Mouse (Mus musculus): ENCODE data around the gene Zfp414. TPM values are rescaled to one million over a fixed set of nuclear protein-coding genes. Genes with fewer than 3 reads are reported as not detected.

Zfp414 gene
- polyA plus RNA-seq, 1 experiment from 2014 or later = 74.0 TPM

DNA sequence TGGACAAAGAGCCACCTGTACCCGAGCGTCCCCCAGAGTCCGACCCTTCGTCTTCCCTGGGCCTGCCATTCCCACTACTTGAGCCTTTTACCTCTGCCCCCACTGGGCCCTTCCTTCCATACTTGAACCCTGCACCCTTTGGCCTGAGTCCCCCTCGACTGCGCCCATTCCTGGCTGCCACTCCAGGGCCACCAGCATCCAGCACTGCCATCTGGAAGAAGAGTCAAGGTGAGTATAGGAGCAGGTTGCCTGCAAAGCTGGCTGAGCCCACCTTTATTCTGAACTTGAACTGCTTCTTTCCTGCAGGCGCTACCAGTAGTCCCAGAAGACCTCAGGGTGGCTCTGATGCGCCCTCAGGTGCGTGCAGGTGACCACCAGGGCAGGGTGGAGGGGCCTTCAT lies 2.3 kb downstream of the Zfp414 start:
- no peak overlapping the region for H3K9ac ChIP-seq
- no peak for TF ChIP-seq CTCF (IDR thresholded peaks at IDR 0.05; ENCODE audit: low read depth)
- no peak overlapping the region for H3K4me3 ChIP-seq (ENCODE audit: low read depth, low read length)
- H3K27me3 ChIP-seq (ENCODE audit: insufficient read depth, low read length) = no peaks in the 10 kb centered on the region
- H3K4me2 ChIP-seq = no peak overlapping the region
- no peak for ATAC-seq (ENCODE audit: insufficient read depth)
- 86% methylated on average over 9 of the region's 9 CpGs for WGBS
- no peaks in the 10 kb centered on the region for H3K9me3 ChIP-seq (ENCODE audit: low read depth, low read length)
- no peak overlapping the region for H3K27ac ChIP-seq (ENCODE audit: low read depth)
- peaks cover 19% of the 10 kb centered on the region for H3K36me3 ChIP-seq (ENCODE audit: insufficient read depth)
- H3K4me1 ChIP-seq (ENCODE audit: insufficient read depth) = peaks cover 12% of the 10 kb centered on the region
- DNase-seq = no peak

DNA sequence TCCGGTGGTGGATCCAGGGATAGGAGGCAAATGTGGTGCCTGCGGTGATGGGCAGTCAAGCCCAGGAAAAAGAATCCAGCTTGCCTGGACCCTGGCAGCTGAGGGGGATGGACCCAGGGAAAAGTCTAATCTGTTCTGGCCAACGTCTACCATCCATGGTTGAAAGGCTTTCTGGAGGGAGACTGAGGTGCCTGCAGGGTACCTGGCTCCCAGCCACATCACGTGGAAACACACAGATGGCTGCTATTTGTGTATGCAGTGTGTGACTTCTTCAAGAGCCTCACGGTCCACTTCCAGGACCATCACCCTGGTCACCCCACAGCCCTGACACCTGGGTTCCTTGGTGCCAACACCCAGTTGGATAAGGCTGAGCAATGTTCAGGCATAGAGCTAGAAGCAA lies 2.9 kb downstream of the Zfp414 start:
- no peaks in the 10 kb centered on the region for H3K9me3 ChIP-seq (ENCODE audit: low read depth, low read length)
- H3K4me2 ChIP-seq = no peak overlapping the region
- TF ChIP-seq CTCF (IDR thresholded peaks at IDR 0.05; ENCODE audit: low read depth) = no peak
- H3K27ac ChIP-seq (ENCODE audit: low read depth) = no peak overlapping the region
- DNase-seq (no peak), ATAC-seq (ENCODE audit: insufficient read depth) (no peak)
- no peaks in the 10 kb centered on the region for H3K27me3 ChIP-seq (ENCODE audit: insufficient read depth, low read length)
- H3K4me1 ChIP-seq (ENCODE audit: insufficient read depth) = peaks cover 12% of the 10 kb centered on the region
- peaks cover 19% of the 10 kb centered on the region for H3K36me3 ChIP-seq (ENCODE audit: insufficient read depth)
- WGBS = 84% methylated on average over 5 of the region's 5 CpGs
- H3K9ac ChIP-seq = no peak overlapping the region
- no peak overlapping the region for H3K4me3 ChIP-seq (ENCODE audit: low read depth, low read length)

- no peaks in the 10 kb centered on the region for H3K27me3 ChIP-seq (ENCODE audit: insufficient read depth, low read length)
- no peak overlapping the region for H3K27ac ChIP-seq (ENCODE audit: low read depth)
- no peak overlapping the region for H3K4me2 ChIP-seq
- 78% methylated on average over 2 of the region's 2 CpGs for whole genome bisulfite sequencing
- no peak overlapping the region for H3K4me3 ChIP-seq (ENCODE audit: low read depth, low read length)
- peaks cover 9% of the 10 kb centered on the region for H3K36me3 ChIP-seq (ENCODE audit: insufficient read depth)
- H3K9ac ChIP-seq = no peak overlapping the region
- DNase-seq (peak; percentile 44), ATAC-seq (ENCODE audit: insufficient read depth) (peak; percentile 53; the same call in 1 of the 2 replicates)
- no peak for TF ChIP-seq CTCF (IDR thresholded peaks at IDR 0.05; ENCODE audit: low read depth)
- no peaks in the 10 kb centered on the region for H3K4me1 ChIP-seq (ENCODE audit: insufficient read depth)
- no peaks in the 10 kb centered on the region for H3K9me3 ChIP-seq (ENCODE audit: low read depth, low read length)
These were observed 8.1 kb downstream of the Zfp414 start for GRCm38 (mm10) chr17:33637038-33637437.

- Histone ChIP-seq H3K27ac (ENCODE audit: low read depth) (no peak within 1 kb of the TSS), H3K36me3 (ENCODE audit: insufficient read depth) (peaks cover 10% of the 10 kb centered on the region; the same call in 1 of the 2 replicates), H3K4me2 (no peak within 1 kb of the TSS), H3K4me1 (ENCODE audit: insufficient read depth) (no peaks in the 10 kb centered on the region), H3K9me3 (ENCODE audit: low read depth, low read length) (no peaks in the 10 kb centered on the region), H3K9ac (no peak within 1 kb of the TSS), H3K4me3 (ENCODE audit: low read depth, low read length) (no peak within 1 kb of the TSS), H3K27me3 (ENCODE audit: insufficient read depth, low read length) (no peaks in the 10 kb centered on the region)
- ATAC-seq (ENCODE audit: insufficient read depth) (no peak), DNase-seq (no peak)
- WGBS = 75% methylated on average over 4 of the region's 4 CpGs
- no peak for TF ChIP-seq CTCF (IDR thresholded peaks at IDR 0.05; ENCODE audit: low read depth)
These were observed 8.8 kb downstream of the Zfp414 start, which contains the start of gene Pram1 for GRCm38 (mm10) chr17:33637516-33638276. Pram1 (plus strand) TSS chr17:33638056.

DNA sequence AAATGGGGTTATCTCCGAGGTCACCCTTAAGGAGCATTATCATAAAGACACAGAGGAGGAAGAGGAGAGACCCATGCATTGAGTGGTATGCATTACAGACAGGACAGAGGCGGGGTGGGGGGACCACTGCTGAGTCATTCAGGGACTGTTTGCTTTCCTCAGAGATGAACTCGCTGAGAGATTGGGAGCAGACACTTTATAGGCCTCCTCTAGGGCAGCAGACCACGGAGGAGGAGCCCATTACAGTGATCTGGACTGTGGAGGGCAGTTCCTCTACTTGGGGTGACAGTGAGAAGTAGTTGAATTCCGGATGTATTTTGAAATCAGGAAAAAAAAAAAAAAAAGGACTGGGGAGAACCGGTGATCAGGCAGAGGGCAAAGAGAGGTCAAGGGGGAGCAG lies 10.9 kb downstream of the Zfp414 start:
- H3K4me2 ChIP-seq = no peak overlapping the region
- TF ChIP-seq CTCF (IDR thresholded peaks at IDR 0.05; ENCODE audit: low read depth) = no peak
- H3K9me3 ChIP-seq (ENCODE audit: low read depth, low read length) = no peaks in the 10 kb centered on the region
- peaks cover 23% of the 10 kb centered on the region for H3K36me3 ChIP-seq (ENCODE audit: insufficient read depth)
- WGBS = 49% methylated on average over 6 of the region's 6 CpGs
- H3K9ac ChIP-seq = no peak overlapping the region
- no peak overlapping the region for H3K27ac ChIP-seq (ENCODE audit: low read depth)
- H3K4me1 ChIP-seq (ENCODE audit: insufficient read depth) = no peaks in the 10 kb centered on the region
- no peak overlapping the region for H3K4me3 ChIP-seq (ENCODE audit: low read depth, low read length)
- no peak for DNase-seq
- no peaks in the 10 kb centered on the region for H3K27me3 ChIP-seq (ENCODE audit: insufficient read depth, low read length)
- no peak for ATAC-seq (ENCODE audit: insufficient read depth)

- H3K4me1 ChIP-seq (ENCODE audit: insufficient read depth) = no peaks in the 10 kb centered on the region
- H3K4me2 ChIP-seq = no peak overlapping the region
- no peak overlapping the region for H3K9ac ChIP-seq
- WGBS = 91% methylated on average over 4 of the region's 4 CpGs
- no peak for TF ChIP-seq CTCF (IDR thresholded peaks at IDR 0.05; ENCODE audit: low read depth)
- ATAC-seq (ENCODE audit: insufficient read depth) = no peak
- no peaks in the 10 kb centered on the region for H3K27me3 ChIP-seq (ENCODE audit: insufficient read depth, low read length)
- peaks cover 65% of the 10 kb centered on the region for H3K36me3 ChIP-seq (ENCODE audit: insufficient read depth)
- H3K27ac ChIP-seq (ENCODE audit: low read depth) = no peak overlapping the region
- DNase-seq = no peak
- no peaks in the 10 kb centered on the region for H3K9me3 ChIP-seq (ENCODE audit: low read depth, low read length)
- H3K4me3 ChIP-seq (ENCODE audit: low read depth, low read length) = no peak overlapping the region
These were observed 15.2 kb downstream of the Zfp414 start for GRCm38 (mm10) chr17:33644068-33644467.

GRCm38 (mm10) chr17:33645073-33645472 lies 16.2 kb downstream of the Zfp414 start:
- TF ChIP-seq CTCF (IDR thresholded peaks at IDR 0.05; ENCODE audit: low read depth) = no peak
- Histone ChIP-seq H3K27ac (ENCODE audit: low read depth) (no peak overlapping the region), H3K27me3 (ENCODE audit: insufficient read depth, low read length) (no peaks in the 10 kb centered on the region), H3K4me1 (ENCODE audit: insufficient read depth) (no peaks in the 10 kb centered on the region), H3K36me3 (ENCODE audit: insufficient read depth) (peaks cover 75% of the 10 kb centered on the region), H3K4me3 (ENCODE audit: low read depth, low read length) (no peak overlapping the region), H3K9me3 (ENCODE audit: low read depth, low read length) (no peaks in the 10 kb centered on the region), H3K9ac (no peak overlapping the region), H3K4me2 (no peak overlapping the region)
- 93% methylated on average over 8 of the region's 8 CpGs for WGBS
- ATAC-seq (ENCODE audit: insufficient read depth) = no peak
- DNase-seq = no peak

All from lung, embryonic 14.5 days (tissue).